Mouse (Mus musculus) bone marrow, adult 2 months (tissue): Measurements from ENCODE around the gene Ift80. TPM values are rescaled to one million over a fixed set of nuclear protein-coding genes. Genes with fewer than 3 reads are reported as not detected.
"Not testable (repeated sequence)": the region's sequence is repeated elsewhere in the genome, so short reads cannot be mapped to it uniquely, and the experiment has no call there.

Experiments
- H3K27ac ChIP-seq: fragments of 200-500 bp; 2 replicates; pipeline ENCODE4 v1.5.1; 2012; ENCODE audit warnings: low read depth, mild to moderate bottlenecking, control low read depth, inconsistent platforms, low read length; ENCODE audit not compliant: control insufficient read depth, poor library complexity, insufficient read depth
- H3K4me1 ChIP-seq: fragments of 200-500 bp; 2 replicates; pipeline ENCODE4 v1.6.1; 2011; ENCODE audit warnings: low read length; ENCODE audit not compliant: control insufficient read depth, insufficient read depth
- H3K4me3 ChIP-seq: fragments of 200-500 bp; replicated peaks from 2 replicates; pipeline ENCODE3; 2011; ENCODE audit warnings: mild to moderate bottlenecking, low read depth, low read length, control low read depth; ENCODE audit not compliant: control insufficient read depth
- CTCF ChIP-seq: fragments of 200-500 bp; IDR thresholded peaks from 2 replicates; pipeline ENCODE4 v1.5.1; 2011; ENCODE audit warnings: low read length, control low read depth; ENCODE audit not compliant: control insufficient read depth, insufficient read depth
- POLR2A ChIP-seq: fragments of 200-500 bp; IDR thresholded peaks from 2 replicates; pipeline ENCODE4 v1.6.1; 2011; ENCODE audit warnings: low read depth, mild to moderate bottlenecking, control low read depth, low read length, borderline replicate concordance; ENCODE audit not compliant: control insufficient read depth
- WGBS: fragments of 180-500 bp; shearing (Covaris S2); methylation state at CpG from one replicate; pipeline ENCODE4 v1.1.7; 2018; 5-methylcytosine and 5-hydroxymethylcytosine counted together
- polyA plus RNA-seq: library from polyadenylated mRNA; stranded (reverse); fragments of >200 nt; gene quantifications from 2 replicates; pipeline ENCODE4 v1.2.4, GENCODE M21; 2011; ENCODE audit warnings: low replicate concordance; ENCODE audit not compliant: missing spikeins, insufficient read depth, insufficient read length

The Ift80 gene
- polyA plus RNA-seq, 1 experiment = 17.3 TPM

DNA sequence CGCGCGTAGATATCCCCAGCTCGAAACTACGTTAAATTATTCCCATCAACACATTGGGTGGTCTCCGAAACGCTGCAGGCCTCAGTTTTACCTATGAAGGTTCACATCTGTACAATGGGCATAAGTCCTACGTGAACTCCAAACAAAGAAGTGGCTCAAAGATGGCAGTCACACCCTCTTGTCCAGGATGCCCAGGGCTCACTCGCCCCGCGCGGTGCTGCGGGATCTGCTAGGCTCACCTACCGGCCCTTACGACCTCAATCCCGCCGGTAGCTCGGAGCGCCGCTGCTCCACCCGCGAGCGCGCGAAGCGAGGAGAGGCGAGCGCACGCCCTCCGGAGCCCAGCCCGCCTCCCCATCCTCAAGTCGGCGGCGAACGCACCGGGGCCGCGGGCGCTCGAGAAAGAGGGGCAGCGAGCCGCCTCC lies 39.8 kb upstream of the Ift80 start:
- Histone ChIP-seq H3K4me3 (peak overlapping the region; percentile 100), H3K4me1 (no peaks in the 10 kb centered on the region; the same call in 1 of the 2 replicates), H3K27ac (peak overlapping the region; percentile 96)
- TF ChIP-seq POLR2A = peak; percentile 36; the same call in 1 of the 2 replicates
- no peak for TF ChIP-seq CTCF
- WGBS = under 1% methylated on average over 42 of the region's 42 CpGs

DNA sequence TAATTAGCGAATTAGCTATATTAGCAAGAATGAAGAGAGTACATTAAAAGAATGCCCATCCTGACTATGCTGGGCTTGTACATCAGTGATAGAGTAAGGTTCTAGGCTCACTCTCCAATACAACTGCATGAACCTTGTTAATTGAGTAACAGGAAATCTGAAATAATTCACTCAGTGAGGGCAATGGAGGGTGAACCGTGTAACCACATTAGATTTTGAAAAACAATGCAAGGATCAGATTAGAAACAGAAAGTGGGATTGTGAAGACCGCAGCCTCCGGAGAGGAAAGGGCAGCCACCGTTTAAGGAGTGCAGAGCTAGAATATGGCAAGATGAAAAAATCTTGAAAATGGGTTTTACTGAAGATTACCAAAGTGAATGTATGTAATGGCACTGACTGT lies 36.9 kb upstream of the Ift80 start:
- peak overlapping the region; percentile 63 for H3K4me3 ChIP-seq

DNA sequence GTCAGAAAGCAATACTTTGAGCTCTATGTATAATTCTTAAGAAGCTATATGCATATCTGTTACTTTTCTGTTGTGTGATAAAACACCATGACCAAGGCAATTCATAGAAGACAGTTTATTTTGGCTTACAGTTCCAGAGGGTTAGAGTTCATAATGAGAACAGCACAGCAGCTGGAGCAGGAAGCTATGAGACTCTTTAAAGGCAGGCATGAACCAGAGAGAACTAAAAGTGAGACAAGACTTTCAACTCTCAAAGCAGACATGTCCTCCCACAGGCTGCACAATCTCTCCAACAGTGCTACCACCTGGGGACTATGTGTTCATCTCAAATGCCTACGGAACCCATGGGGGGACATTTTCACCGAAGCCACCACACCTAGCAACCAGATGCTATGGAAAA lies 35.7 kb upstream of the Ift80 start:
- H3K4me3 ChIP-seq = peak overlapping the region; percentile 27
- TF ChIP-seq CTCF (no peak), POLR2A (no peak)
- WGBS = 92% methylated on average over 2 of the region's 2 CpGs
- no peak overlapping the region; the same call in 1 of the 2 replicates for H3K27ac ChIP-seq
- H3K4me1 ChIP-seq = no peaks in the 10 kb centered on the region

More for the DNA sequence above, 36.9 kb upstream of the Ift80 start:
- TF ChIP-seq POLR2A (no peak), CTCF (no peak)
- WGBS = 15% methylated on average over 5 of the region's 5 CpGs
- H3K4me1 ChIP-seq = no peaks in the 10 kb centered on the region; the same call in 1 of the 2 replicates
- no peak overlapping the region for H3K27ac ChIP-seq

DNA sequence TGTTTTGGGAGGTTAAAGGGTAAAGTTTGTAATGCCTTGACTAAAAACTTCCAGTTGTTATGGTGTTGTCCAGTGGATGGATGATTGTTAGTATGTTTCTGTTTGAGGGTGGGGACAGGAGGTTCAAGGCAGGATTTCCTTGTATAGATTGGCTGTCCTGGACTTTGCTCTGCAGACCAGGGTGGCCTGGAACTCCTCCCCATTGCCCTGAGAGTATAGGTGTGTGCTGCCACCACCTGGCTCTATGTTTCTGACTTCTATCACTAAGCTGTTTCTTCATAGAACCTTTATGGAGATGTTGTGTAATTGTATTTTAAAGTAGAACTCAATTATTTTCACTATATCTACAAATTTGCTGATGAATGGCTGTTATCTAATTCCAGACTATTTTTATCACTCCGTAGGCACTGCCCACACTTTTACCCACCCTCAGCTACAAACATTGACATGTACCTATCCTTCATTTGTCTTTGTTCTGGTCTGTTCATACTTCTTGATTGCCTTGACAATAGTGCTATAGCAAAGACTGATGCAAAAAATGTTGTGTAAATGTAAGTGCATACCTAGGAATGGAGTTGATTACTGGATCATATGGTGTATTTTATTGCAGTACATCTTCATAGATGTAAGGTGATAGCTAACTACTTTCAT lies 21.9 kb upstream of the Ift80 start:
- Histone ChIP-seq H3K27ac (no peak overlapping the region), H3K4me3 (no peak overlapping the region), H3K4me1 (no peaks in the 10 kb centered on the region)
- TF ChIP-seq CTCF (no peak), POLR2A (no peak)
- whole genome bisulfite sequencing = 71% methylated on average over 1 of the region's 1 CpGs

DNA sequence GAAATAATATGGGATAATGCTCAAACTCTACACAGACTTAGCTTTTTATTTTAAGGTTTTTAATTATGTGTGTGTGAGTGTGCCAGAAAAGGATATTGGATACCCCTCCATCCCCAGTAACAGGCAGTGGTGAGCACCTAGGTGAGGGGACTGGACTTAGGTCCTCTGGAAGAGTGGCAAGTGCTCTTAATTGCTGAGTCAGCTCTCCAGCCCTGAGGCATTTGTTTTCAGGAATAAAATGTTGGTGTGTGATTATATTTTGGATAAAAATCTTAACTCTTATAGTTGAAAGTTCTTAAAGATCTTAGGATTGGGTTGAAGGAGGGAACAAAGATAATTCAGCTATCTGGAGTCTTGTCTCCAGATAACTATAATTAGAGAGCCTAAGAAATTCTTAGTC lies 16.4 kb upstream of the Ift80 start:
- Histone ChIP-seq H3K4me1 (0 out of 2 replicates have a peak, but pooled peaks cover 1% of the 10 kb centered on the region), H3K4me3 (no peak overlapping the region), H3K27ac (no peak overlapping the region)
- TF ChIP-seq CTCF (no peak), POLR2A (no peak)

DNA sequence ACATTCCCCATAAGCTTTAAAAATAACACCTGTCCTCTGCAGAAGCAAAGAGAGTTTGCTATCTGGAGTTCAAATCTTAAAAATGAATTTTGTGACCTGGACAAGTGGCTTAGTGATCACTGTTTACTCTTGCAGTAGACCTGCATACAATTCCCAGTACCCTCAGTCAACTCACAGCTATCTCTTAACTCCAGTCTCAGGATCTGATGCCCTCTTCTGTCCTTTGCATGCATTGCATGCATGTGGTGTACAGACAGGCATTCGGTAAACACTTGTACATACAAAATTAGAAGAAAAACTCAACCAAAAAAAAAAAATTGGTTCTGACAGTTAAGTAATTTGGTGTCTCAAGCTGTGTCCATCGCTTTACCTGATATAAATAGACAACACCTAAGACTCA lies 15.9 kb upstream of the Ift80 start:
- Histone ChIP-seq H3K27ac (no peak overlapping the region), H3K4me1 (0 out of 2 replicates have a peak, but pooled peaks cover 1% of the 10 kb centered on the region), H3K4me3 (no peak overlapping the region)
- 92% methylated on average over 2 of the region's 2 CpGs for whole genome bisulfite sequencing
- TF ChIP-seq CTCF (no peak), POLR2A (no peak)

DNA sequence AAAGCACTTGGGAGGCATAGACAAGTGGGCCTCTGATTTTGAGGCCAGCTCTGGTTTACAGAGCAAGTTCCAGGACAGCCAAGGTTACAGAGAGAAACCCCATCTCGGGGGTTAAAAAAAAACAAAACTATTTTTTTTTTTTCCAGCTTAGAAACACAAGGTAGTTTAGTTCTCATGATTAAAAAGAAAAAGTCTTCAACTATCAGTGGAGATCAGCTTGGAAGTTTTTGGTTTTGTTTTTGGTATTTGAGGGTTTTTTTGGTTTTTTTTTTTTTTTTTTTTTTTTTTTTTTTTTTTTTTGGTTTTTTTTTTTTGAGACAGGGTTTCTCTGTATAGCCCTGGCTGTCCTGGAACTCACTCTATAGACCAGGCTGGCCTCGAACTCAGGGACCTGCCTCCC lies 14.3 kb upstream of the Ift80 start:
- H3K4me1 ChIP-seq, H3K4me3 ChIP-seq, H3K27ac ChIP-seq: not testable (repeated sequence)
- WGBS = 94% methylated on average over 2 of the region's 2 CpGs

DNA sequence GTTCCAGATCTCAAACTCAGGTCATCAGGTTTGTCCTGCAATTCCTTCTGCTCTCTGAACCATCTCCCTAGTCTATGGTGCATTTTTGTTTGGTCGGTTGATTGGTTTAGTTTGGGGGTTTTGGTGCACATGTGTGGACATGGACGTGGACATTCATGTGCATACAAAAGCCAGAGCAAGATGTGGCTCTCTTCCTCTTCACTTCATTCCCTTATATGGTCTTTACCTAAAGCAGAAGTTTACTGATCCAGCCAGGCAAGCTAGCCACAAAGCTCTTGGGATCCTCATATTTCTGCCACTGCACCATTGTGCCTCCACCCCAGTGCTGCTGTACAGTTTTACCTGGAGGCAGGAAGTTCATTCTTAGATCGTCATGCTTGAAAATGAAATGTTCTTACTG lies 12.8 kb upstream of the Ift80 start:
- peak overlapping the region; percentile 48 for H3K27ac ChIP-seq
- WGBS = 39% methylated on average over 3 of the region's 3 CpGs
- TF ChIP-seq POLR2A = no peak
- TF ChIP-seq CTCF = no peak
- no peak overlapping the region for H3K4me3 ChIP-seq
- peaks cover 1% of the 10 kb centered on the region; the same call in 1 of the 2 replicates for H3K4me1 ChIP-seq

DNA sequence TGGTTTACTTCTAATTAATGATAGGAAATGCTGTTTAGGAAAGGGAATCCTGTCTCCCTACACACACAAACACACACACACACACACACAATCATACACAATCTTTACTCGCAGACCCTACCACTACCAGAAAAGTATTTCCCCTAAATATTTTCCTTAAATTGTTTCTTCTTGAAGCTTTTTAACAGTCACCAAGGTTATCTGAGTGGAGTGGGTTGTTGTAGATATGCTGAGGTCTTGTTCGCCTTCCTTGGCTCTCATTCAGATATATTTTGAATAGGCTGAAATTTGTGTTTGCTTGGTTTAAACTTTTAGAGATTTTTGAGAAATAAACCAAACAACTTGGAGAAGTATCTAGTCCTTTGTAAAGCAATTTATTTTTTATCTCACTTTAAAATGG lies 4.5 kb upstream of the Ift80 start:
- no peak overlapping the region for H3K4me3 ChIP-seq
- TF ChIP-seq POLR2A = no peak
- no peak for TF ChIP-seq CTCF
- no peak overlapping the region for H3K27ac ChIP-seq
- 46% methylated on average over 2 of the region's 2 CpGs for whole genome bisulfite sequencing
- H3K4me1 ChIP-seq = no peaks in the 10 kb centered on the region; the same call in 1 of the 2 replicates
